Mouse (Mus musculus): ENCODE data around the gene Eif4a2. TPM values are rescaled to one million over a fixed set of nuclear protein-coding genes. Genes with fewer than 3 reads are reported as not detected.
"Not testable (repeated sequence)": the region's sequence is repeated elsewhere in the genome, so short reads cannot be mapped to it uniquely, and the experiment has no call there.

Eif4a2 gene
- polyA plus RNA-seq (2015; fragmentation: Nextera tagmentation; extraction: Ambion mirVana): 147 and 163 TPM in 2 replicates

DNA sequence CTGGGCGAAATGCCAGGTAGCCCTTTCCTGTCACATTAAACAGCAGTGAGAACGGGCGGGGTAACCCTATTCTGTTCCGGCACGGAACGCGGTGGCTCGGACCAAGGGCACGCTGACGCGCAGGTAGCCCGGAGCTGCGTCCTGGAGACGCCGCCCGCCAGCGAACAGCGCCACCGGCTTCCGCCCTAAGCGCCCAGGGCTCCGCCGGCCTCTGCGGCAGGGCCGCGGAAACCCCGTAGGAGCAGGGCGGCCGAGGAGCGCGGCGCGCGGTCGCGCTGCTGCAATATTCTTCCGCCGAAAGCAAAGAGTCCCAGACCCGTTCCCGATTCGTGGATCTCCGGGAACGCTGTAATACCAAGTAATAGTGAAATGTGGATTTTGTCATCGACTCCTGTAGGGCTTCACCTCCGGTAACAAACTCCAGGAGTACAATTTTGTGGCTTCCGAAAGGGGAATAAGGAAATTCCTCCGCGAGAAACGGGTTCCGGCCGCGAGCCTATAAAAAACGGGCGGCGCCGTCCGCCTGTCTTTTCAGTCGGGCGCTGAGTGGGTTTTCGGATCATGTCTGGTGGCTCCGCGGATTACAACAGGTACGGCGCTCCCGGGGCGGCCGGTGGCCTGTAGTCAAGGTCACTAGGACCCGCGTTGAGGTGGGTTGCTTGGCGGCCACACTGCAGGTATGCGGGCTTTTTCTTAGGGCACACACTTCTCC is at the start of gene Eif4a2:
TSS of gene Eif4a2 (plus strand) at position 214 of the 712 bp plus-strand sequence.
- H3K27ac ChIP-seq (replicated peaks): peak within 1 kb of the TSS; percentile 98
- H3K4me1 ChIP-seq: peaks cover 47% of the 10 kb centered on the region
- under 1% methylated on average over 71 of the region's 71 CpGs for WGBS
- peak within 1 kb of the TSS; percentile 99 for H3K9ac ChIP-seq
- H3K9me3 ChIP-seq: no peaks in the 10 kb centered on the region
- ATAC-seq (ENCODE audit: extremely low read depth, insufficient number of reproducible peaks, low FRiP score, low TSS enrichment): peak; percentile 77
- peak within 1 kb of the TSS; percentile 84 for H3K4me3 ChIP-seq
- no peaks in the 10 kb centered on the region for H3K27me3 ChIP-seq (replicated peaks)
- peaks cover 41% of the 10 kb centered on the region for H3K36me3 ChIP-seq
- peak within 1 kb of the TSS; percentile 97 for H3K4me2 ChIP-seq

DNA sequence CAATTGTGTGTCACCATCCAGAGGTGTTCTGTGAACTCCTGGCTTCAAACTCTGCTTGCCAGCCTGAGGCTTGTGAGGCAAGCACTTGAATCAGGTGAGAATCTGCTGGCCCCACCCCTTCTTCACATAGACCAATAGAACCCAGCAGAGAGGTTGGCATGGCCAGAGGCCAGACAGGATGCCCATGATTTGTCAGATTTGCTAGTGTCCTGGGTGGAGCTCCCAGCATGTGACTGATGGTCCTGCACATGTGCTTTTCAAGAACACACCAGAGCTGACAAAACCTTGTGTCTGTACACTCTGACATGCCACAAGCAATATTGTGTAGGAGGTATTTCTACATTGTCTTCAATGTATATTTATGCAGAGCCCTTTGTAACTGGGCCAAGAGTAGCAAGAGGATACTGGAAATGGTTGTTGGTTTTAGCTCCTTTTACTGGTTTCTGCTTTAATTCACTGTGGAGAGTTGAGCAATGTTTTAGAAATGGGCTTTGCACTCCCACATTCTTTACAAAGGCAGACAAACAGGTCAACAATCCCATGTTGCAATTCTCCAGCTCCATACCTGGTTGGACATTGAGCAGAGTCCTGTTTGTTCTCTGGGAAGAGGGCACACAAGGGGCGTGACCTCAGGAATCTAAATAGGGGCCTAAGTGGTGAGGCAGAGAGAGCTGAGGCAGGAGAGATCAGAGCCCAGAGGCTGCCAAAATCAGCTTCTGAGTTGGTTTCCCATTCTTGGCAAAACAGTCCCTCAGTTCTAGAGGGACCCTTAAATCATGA is 49.4 kb upstream of the Eif4a2 start, which contains the start of gene Kng1:
TSS of gene Kng1 (plus strand) at position 198 of the 780 bp plus-strand sequence.
- not testable (repeated sequence) for H3K27ac ChIP-seq (replicated peaks); H3K4me1 ChIP-seq; H3K9me3 ChIP-seq; H3K27me3 ChIP-seq (replicated peaks); H3K4me2 ChIP-seq; ATAC-seq (ENCODE audit: extremely low read depth, insufficient number of reproducible peaks, low FRiP score, low TSS enrichment); H3K36me3 ChIP-seq; H3K4me3 ChIP-seq; H3K9ac ChIP-seq
- 65% methylated on average over 1 of the region's 1 CpGs for WGBS

DNA sequence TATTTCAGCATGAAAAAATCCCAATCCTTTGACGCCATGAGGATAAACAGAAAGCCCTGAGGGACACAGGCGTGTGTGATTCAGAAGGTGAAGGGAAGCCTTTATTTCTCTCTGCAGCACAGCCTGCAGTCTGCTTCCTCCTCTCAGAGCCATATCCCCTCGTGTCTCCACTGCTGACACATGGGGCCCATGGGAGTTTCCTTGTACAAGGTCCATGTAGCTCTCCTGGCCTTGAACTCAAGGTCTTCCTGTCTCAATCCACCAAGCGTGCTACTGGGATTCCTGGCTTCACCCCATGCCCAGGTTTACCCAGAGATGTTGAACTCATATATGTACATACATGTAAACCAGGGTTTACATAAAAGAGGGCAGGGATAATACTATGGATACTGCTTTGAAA is 47.6 kb upstream of the Eif4a2 start:
- not testable (repeated sequence) for H3K4me2 ChIP-seq; H3K9ac ChIP-seq; H3K4me1 ChIP-seq; H3K27ac ChIP-seq (replicated peaks); H3K27me3 ChIP-seq (replicated peaks); H3K36me3 ChIP-seq; H3K9me3 ChIP-seq; ATAC-seq (ENCODE audit: extremely low read depth, insufficient number of reproducible peaks, low FRiP score, low TSS enrichment); H3K4me3 ChIP-seq
- WGBS: 52% methylated on average over 4 of the region's 4 CpGs

DNA sequence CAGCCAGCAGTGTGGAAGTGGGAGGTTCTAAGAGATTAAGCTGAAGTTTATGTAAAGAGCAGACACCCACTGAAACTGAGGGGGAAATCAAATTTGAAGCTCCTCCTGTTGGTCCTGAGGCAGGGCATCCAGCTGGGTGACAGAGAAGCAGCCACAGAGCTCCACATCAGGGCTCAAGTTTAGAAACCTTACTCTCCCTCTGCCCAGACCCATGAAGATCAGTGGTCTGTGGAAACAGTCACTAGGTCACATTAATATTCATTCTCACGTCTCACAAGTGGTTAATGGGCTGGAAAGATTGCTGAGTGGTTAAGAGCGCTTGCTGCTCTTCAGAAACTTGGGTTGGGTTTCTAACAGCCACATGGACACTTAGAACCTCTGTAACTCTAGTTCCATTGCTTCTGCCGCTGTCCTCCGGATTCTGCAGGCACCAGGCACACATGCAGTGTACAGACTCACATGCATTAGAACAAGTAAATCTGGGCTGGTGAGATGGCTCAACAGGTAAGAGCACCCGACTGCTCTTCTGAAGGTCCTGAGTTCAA is 46.4 kb upstream of the Eif4a2 start:
- not testable (repeated sequence) for H3K36me3 ChIP-seq; H3K4me1 ChIP-seq; ATAC-seq (ENCODE audit: extremely low read depth, insufficient number of reproducible peaks, low FRiP score, low TSS enrichment); H3K4me3 ChIP-seq; H3K4me2 ChIP-seq; H3K27ac ChIP-seq (replicated peaks); H3K27me3 ChIP-seq (replicated peaks); H3K9me3 ChIP-seq; H3K9ac ChIP-seq
- WGBS: 77% methylated on average over 5 of the region's 5 CpGs

DNA sequence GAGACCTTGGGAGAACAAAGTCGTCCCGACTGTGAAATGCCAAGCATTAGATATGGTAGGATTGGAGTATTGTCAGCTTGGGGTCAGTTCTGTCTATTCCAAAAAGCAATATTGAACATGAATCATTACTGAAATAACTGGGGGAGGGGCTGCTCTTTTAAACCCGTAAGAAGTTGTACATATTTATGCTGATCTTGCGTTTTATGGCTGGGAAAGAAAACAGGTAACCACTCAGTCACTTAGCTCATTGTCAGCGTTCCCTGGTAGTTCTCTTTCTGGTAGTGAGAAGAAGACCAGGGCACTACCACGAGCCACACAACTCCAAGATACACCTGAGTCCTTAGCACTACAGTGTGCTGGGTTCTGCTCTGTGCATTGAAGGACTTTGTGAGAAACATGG is 29.7 kb upstream of the Eif4a2 start:
- not testable (repeated sequence) for H3K9ac ChIP-seq; H3K4me2 ChIP-seq; ATAC-seq (ENCODE audit: extremely low read depth, insufficient number of reproducible peaks, low FRiP score, low TSS enrichment); H3K9me3 ChIP-seq; H3K4me3 ChIP-seq; H3K4me1 ChIP-seq; H3K27ac ChIP-seq (replicated peaks); H3K27me3 ChIP-seq (replicated peaks); H3K36me3 ChIP-seq
- 70% methylated on average over 6 of the region's 6 CpGs for WGBS

DNA sequence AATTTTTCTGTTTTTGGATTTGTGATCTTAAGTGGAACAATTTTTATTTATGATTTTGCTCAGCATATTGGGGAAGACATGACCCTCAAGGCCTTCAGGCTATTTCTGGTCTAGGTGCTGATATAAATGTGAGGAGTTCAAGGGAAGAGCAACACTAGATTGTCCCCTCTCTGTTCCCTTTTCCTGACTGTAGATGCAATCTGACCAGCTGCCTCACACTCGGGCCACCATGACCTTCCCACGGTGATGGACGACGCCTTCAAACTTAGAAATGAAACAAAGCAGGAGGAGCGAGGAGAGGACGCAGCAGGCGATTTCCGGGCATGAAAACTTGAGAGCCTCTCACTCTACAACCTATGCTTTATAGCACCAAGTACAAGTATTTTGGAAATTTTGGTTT is 20.1 kb upstream of the Eif4a2 start:
- H3K4me1 ChIP-seq; H3K9me3 ChIP-seq; ATAC-seq (ENCODE audit: extremely low read depth, insufficient number of reproducible peaks, low FRiP score, low TSS enrichment); H3K27ac ChIP-seq (replicated peaks); H3K4me3 ChIP-seq; H3K27me3 ChIP-seq (replicated peaks); H3K36me3 ChIP-seq; H3K4me2 ChIP-seq; H3K9ac ChIP-seq: not testable (repeated sequence)
- WGBS: 58% methylated on average over 8 of the region's 8 CpGs

DNA sequence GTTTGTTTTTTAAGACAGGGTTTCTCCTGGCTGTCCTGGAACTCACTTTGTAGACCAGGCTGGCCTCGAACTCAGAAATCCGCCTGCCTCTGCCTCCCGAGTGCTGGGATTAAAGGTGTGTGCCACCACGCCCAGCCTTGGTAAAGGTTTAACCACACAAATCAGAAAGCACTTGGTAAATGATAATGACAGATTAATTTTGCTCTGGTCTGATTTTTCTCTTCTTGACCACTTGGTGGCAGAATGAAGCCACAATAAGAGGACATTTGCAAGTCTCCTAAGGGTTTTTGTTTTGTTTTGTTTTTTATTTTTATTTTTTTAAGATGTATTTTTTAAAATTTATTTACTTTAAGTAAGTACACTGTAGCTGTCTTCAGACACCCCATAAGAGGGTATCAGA is 19.5 kb upstream of the Eif4a2 start:
- ATAC-seq (ENCODE audit: extremely low read depth, insufficient number of reproducible peaks, low FRiP score, low TSS enrichment); H3K4me3 ChIP-seq; H3K9ac ChIP-seq; H3K36me3 ChIP-seq; H3K4me1 ChIP-seq; H3K27me3 ChIP-seq (replicated peaks); H3K27ac ChIP-seq (replicated peaks); H3K4me2 ChIP-seq; H3K9me3 ChIP-seq: not testable (repeated sequence)
- 47% methylated on average over 4 of the region's 4 CpGs for WGBS

DNA sequence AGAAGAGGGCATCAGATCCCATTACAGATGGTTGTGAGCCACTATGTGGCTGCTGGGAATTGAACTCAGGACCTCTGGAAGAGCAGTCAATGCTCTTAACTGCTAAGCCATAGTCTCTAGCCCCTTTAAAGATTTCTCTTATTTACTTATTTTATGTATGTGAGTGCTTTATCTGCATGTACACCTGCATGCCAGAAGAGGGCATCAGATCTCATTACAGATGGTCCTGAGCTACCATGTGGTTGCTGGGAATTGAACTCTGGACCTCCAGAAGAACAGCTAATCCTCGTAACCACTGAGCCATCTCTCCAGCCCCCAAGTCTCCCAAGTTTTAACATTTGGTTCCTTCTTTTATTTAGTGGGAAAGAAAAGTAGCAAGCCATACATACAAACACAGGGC is 18.8 kb upstream of the Eif4a2 start:
- not testable (repeated sequence) for H3K36me3 ChIP-seq; H3K4me2 ChIP-seq; H3K9ac ChIP-seq; H3K27me3 ChIP-seq (replicated peaks); H3K27ac ChIP-seq (replicated peaks); H3K9me3 ChIP-seq; H3K4me1 ChIP-seq; H3K4me3 ChIP-seq; ATAC-seq (ENCODE audit: extremely low read depth, insufficient number of reproducible peaks, low FRiP score, low TSS enrichment)
- 92% methylated on average over 1 of the region's 1 CpGs for WGBS

DNA sequence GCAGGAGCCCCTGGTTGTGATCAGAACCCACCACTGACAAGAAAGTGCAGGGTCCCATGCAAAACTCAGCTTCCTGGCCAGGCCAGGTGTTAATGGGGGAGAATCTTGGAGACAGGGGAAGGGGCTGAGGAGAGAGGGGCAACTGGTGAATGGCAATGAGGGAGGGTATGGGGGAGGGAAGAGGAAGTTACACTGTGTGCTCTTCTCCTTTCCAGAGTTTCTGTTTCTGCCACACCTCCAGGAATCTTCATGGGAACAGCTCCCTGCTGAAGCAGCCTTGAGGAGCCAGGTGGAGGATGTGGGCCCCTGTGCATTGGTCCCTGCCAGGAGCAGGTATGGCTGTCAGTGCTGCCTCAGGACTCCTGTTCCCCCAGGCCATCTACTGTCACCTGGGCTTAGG is 15.9 kb upstream of the Eif4a2 start:
- H3K9me3 ChIP-seq; H3K36me3 ChIP-seq; H3K4me2 ChIP-seq; H3K9ac ChIP-seq; H3K4me3 ChIP-seq; ATAC-seq (ENCODE audit: extremely low read depth, insufficient number of reproducible peaks, low FRiP score, low TSS enrichment); H3K27ac ChIP-seq (replicated peaks); H3K4me1 ChIP-seq; H3K27me3 ChIP-seq (replicated peaks): not testable (repeated sequence)

DNA sequence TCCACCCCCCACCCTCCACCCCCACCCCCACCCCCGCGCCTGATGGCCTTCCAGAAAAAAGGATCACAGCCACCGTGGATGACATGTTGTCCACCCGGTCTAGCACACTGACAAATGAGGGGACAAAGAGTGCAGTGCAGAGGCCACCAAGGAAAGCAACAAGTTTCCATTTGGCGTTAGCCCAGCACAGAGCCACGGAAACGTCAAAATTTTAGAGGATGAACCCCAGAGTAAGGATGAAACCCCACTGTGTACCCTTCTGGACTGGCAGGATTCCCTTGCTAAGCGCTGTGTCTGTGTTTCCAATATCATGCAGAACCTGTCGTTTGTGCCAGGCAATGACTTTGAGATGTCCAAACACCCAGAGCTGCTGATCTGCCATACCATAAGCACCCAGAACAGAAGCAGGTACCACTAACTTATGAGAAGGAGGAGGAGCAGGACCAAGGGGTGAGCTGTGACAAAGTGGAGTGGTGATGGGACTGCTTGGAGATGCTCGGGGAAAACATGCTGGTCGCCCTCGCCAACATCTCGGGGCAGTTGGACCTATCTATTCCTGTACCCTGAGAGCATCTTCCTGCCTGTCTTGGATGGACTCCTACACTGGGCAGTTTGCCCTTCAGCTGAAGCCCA is 13.8 kb upstream of the Eif4a2 start:
- H3K9ac ChIP-seq: no peak overlapping the region
- no peaks in the 10 kb centered on the region for H3K36me3 ChIP-seq
- no peak overlapping the region for H3K4me2 ChIP-seq
- 74% methylated on average over 13 of the region's 13 CpGs for WGBS
- H3K4me3 ChIP-seq: no peak overlapping the region
- no peak for ATAC-seq (ENCODE audit: extremely low read depth, insufficient number of reproducible peaks, low FRiP score, low TSS enrichment)
- H3K27ac ChIP-seq (replicated peaks): no peak overlapping the region
- no peaks in the 10 kb centered on the region for H3K4me1 ChIP-seq
- H3K27me3 ChIP-seq (replicated peaks): no peaks in the 10 kb centered on the region; the same call in 1 of the 2 replicates
- no peaks in the 10 kb centered on the region for H3K9me3 ChIP-seq

DNA sequence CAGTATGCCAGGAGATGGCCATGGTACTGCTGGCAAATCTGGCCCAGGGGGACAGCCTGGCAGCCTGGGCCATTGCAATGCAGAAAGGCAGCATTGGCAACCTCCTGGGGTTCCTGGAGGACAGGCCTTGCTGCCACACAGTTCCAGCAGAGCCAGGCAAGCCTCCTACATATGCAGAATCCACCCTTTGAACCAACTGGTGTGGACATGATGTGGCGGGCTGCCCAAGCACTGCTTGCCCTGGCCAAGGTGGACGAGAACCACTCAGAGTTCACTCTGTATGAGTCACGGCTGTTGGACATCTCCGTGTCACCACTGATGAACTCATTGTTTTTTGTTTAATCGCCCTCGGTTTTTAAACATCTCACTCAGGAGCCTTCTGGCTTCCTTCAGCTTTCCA is 13.1 kb upstream of the Eif4a2 start:
- no peaks in the 10 kb centered on the region for H3K9me3 ChIP-seq
- H3K4me1 ChIP-seq: no peaks in the 10 kb centered on the region
- no peak overlapping the region for H3K4me3 ChIP-seq
- no peak overlapping the region for H3K9ac ChIP-seq
- H3K4me2 ChIP-seq: no peak overlapping the region
- ATAC-seq (ENCODE audit: extremely low read depth, insufficient number of reproducible peaks, low FRiP score, low TSS enrichment): no peak
- H3K27ac ChIP-seq (replicated peaks): no peak overlapping the region
- no peaks in the 10 kb centered on the region; the same call in 1 of the 2 replicates for H3K27me3 ChIP-seq (replicated peaks)
- H3K36me3 ChIP-seq: no peaks in the 10 kb centered on the region
- WGBS: 79% methylated on average over 6 of the region's 6 CpGs

All from heart, embryonic 13.5 days (tissue).